ENCODE assay signal across 14 mouse cellular contexts in genomic region chr1:64413181-64413560, GRCm38 (mm10).
DNase-seq lines count a peak whose midpoint lies in the region.
"Had no signal": no experiment of that assay in that cellular context is flagged by ENCODE, and none has a peak within 500 bp of the region (broad histone marks: within the 10 kb centered on the region; RNA-seq: fewer than 3 reads in every experiment).

No protein-coding gene starts in this region.

- DNase-seq in cerebellum, adult 11-12 months: peak; percentile 29
- no peak for DNase-seq in cerebellum, postnatal 4 days (ENCODE audit: low spot score in 2 of 2)
- peak; percentile 31 to 43 for DNase-seq in cerebellum, adult 18-20 months
- peak; percentile 53 to 68 for DNase-seq in cerebellum, postnatal 10 days
- DNase-seq in retina, postnatal 1 day: peak; percentile 29
- no peak for DNase-seq in kidney, postnatal 10 days
- no peak for DNase-seq in gastrocnemius, postnatal 4 days (ENCODE audit: low spot score in 2 of 2)
- DNase-seq: adrenal gland, adult 8-10 months; gastrocnemius, adult 2 months; gastrocnemius, postnatal 36 days; kidney, adult 2 months; layer of hippocampus, adult 9-11 months; lung, postnatal 14 days; right cerebral cortex, postnatal 14 days had no signal

Comparison
In these comparisons a context has a peak if more than half of its experiments do, and no peak if none do; other contexts are left out.
1. DNase-seq: peak in cerebellum, adult 11-12 months (single experiment), cerebellum, adult 18-20 months (2 of 2), cerebellum, postnatal 10 days (2 of 2) and retina, postnatal 1 day (single experiment); none in cerebellum, postnatal 4 days (0 of 2), kidney, postnatal 10 days (single experiment) and gastrocnemius, postnatal 4 days (0 of 2).